Mouse (Mus musculus) splenic B cell, adult 2 months (primary cell): ENCODE measurements around the gene Gm10518.

Experiments
- DNase-seq: peaks from one replicate; pipeline ENCODE4 v3.0.0-alpha.2; 2011; ENCODE audit warnings: low read depth, low spot score
- H3K27me3 ChIP-seq: 2 replicates; pipeline ENCODE4 v1.6.1; 2012; ENCODE audit warnings: mild to moderate bottlenecking, low read length, moderate library complexity, mixed read lengths; ENCODE audit not compliant: control insufficient read depth, poor library complexity, insufficient read depth, severe bottlenecking
- H3K36me3 ChIP-seq: 2 replicates; pipeline ENCODE4 v1.6.1; 2012; ENCODE audit warnings: mild to moderate bottlenecking, low read length, moderate library complexity, mixed read lengths; ENCODE audit not compliant: control insufficient read depth, poor library complexity, insufficient read depth, severe bottlenecking

Gene Gm10518

DNA sequence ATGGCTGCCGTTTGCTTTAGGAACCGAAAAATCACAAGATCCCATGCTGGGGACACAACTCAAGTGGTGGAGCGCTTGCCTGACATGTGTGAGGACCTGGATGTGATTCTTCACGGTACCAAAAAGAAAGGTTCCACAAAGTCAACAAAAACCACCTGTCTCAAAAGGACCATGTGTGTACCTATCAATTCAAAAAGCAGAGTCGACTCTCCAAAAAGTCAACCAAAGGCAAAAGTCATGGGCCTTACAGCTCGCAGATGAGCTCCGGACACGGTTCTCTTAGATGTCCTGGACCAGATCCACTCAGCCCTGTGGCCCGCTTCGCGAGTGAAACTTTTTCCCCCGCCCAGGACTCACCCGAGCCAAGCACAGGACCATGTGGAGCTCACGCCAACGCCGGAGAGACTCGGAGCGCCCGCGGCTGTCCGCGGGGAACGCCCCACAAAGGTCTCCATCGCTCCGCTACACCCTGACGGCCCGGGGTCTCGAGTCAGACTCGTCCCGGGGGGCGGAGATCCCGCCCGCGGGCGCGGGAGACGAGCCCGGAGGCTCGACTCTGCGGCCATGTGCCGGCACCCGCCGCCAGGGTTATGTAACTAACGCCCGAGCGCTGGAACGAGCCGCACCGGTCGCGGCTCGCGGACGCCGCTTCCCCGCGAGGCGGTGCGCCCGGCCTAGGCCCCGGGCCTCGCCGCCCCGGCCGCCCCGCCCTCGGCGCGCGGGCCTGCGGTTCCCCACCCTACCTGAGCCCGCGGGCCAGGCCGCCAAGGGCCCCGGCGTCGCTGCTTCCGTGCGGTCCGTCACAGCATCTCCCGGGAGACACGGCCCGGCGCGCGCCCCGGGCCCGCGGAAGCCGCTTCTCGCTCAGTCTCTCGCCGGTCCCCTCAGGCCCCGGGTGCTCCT, at the start of gene Gm10518:
Gm10518 (plus strand) TSS at position 767 of the 903 bp plus-strand sequence.
- H3K36me3 ChIP-seq, result no peaks in the 10 kb centered on the region
- no peak for DNase-seq
- H3K27me3 ChIP-seq, result no peaks in the 10 kb centered on the region

DNA sequence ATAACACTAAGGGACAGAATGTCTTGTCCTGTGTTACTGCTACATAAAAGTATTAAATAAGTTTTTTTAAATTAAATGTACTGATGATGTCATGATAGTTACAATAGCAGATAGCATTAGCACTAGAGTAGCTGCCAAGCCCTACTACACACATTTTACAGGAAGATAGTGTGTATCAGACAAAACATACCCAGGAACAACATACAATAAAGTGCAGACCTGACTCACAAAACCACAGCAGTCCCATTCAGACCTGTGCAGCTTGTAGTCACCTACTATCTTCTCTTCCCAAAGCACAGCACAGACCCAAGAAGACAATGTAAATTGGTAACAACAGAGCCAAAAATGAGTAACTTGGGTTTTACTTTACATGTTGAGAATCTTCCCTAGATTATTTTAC, 46.7 kb upstream of the Gm10518 start:
- Histone ChIP-seq H3K27me3 (no peaks in the 10 kb centered on the region), H3K36me3 (peaks cover 25% of the 10 kb centered on the region)
- DNase-seq, result no peak

DNA sequence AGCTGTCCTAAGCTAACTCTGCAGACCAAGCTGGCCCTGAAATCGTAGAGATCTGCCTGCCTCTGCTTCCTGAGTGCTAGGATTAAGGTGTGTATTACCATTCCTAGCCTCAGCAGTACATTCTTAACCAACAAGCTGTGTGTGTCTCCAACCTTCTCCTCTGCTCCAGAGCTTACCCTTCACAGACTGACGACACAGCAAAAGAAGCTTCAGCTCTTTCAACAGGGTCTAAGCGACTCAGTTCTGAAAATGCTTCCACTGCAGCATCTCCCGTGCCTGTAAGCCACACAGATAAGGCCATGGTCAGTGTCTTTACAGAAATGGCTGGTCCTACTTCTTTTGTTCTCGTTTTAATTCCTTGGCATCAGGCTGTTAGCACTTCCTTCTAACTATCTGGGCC, 43.1 kb upstream of the Gm10518 start:
- no peak for DNase-seq
- Histone ChIP-seq H3K27me3 (no peaks in the 10 kb centered on the region), H3K36me3 (peaks cover 29% of the 10 kb centered on the region)

DNA sequence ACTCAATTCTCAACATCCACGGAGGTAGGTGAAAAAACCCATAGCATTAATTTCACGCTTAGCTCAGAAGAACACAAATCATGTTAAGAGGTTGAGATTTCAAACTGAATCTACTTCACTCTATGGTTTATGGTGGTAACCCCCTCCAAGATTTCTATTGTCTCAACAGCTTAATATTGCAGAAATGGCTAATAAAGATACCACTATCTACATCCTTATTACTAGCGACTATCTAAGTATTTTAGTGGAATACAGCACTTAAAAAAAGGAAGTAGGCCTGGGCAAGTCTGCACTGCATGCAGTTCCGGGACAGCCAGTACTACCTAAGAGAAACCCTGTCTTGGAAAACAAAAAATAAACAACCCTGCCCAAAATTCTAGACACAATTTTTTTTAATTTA, 42.6 kb upstream of the Gm10518 start:
- H3K36me3 ChIP-seq, result peaks cover 27% of the 10 kb centered on the region

DNA sequence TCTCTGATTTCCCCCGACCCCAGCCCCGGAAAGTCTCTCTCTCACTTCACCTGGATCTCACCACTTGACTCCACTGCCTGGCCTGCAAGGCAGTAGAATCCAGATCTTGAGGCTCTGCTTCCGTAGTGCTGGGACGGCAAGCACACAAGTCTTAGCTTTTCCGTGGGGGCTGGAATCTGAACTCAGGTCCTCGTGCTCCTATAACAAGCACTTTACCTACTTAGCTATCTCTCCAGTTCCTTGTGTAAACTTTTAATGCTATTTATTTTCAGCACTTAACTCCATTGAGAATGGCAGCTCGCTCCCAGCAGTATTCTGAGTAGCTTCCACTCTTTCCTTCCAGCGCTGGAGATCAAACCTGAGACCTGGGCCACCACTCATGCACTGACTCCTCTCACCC, 26.3 kb upstream of the Gm10518 start:
- DNase-seq, result no peak
- no peaks in the 10 kb centered on the region for H3K27me3 ChIP-seq
- H3K36me3 ChIP-seq, result peaks cover 14% of the 10 kb centered on the region

More for the DNA sequence above, 42.6 kb upstream of the Gm10518 start:
- H3K27me3 ChIP-seq, result no peaks in the 10 kb centered on the region
- no peak for DNase-seq

DNA sequence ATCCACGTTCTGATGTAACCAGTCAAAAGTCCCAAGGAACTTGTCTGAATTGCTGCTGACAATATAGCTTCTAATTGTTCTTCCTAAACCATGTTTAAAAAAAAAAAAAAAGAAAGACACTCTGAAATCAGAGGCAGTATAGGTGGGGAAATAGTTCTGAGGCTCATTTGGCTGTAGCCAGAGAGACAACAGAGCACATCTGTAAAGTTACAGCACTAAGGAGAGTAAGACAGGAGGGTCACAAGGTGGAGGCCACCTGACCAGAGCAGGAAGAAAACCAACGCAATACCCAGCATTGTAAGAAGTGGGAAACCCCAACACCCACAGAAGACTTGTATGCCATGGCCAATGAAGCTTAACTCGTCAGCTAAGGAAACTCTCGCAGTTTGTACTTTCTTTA, 19.1 kb upstream of the Gm10518 start:
- peak; percentile 73 for DNase-seq
- peaks cover 3% of the 10 kb centered on the region; the same call in 1 of the 2 replicates for H3K36me3 ChIP-seq
- H3K27me3 ChIP-seq, result no peaks in the 10 kb centered on the region

DNA sequence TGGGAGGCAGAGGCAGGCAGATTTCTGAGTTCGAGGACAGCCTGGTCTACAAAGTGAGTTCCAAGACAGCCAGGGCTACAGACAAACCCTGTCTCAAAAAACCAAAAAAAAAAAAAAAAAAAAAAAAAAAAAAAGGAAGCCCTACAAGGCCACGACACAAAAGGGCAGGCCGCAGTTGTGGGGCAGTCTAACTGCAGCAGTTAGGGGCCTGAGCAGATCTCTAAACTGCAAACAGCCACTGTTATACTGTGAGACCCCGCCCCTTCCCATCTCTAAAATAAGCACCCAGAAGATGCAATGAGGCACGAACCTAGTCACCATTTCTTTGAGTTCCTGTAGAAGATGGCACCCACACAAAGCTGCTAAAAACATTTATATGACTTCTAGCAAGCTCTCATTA, 17.7 kb upstream of the Gm10518 start:
- peak; percentile 27 for DNase-seq
- Histone ChIP-seq H3K27me3 (no peaks in the 10 kb centered on the region), H3K36me3 (peaks cover 10% of the 10 kb centered on the region; the same call in 1 of the 2 replicates)

DNA sequence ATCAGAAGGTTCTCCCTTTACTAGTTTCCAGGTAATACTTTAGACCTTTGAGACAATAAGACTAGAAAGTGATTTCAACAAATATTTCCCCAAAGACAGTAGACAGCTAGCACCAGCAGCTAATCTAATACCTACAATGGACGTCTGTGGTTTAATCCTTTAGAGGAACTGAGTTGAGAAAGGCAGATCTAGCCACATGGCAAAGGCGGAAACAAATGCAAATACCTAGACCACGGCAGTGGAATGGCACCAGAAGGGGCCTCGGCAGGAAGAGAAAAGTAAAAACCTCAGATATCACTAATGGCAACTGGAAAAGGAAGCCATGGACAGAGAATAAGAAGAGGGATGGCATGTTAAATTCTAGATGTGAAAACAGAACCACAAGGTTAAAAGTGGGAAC, 15.9 kb upstream of the Gm10518 start:
- peaks cover 14% of the 10 kb centered on the region; the same call in 1 of the 2 replicates for H3K36me3 ChIP-seq
- DNase-seq, result peak; percentile 68

DNA sequence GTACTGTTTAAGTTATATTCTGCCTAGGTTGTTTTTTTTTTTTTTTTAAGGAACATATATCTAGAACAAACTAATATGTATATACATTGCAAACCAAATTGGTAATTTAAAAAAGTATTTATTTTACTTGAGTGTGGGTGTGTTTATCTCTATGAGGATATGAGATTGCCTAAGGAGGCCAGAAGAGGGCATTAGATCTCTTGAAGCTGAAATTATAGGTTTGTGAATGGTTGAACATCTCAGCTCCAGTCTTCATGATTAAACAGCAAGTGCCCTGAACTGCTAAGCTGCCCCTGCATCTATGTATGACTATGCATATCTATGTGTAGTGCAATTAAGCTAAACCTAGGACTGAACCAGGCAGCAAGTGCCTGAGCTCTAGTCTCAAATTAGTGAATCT, 4.4 kb upstream of the Gm10518 start:
- DNase-seq, result peak; percentile 31
- peaks cover 4% of the 10 kb centered on the region for H3K36me3 ChIP-seq
- H3K27me3 ChIP-seq, result no peaks in the 10 kb centered on the region

More for the DNA sequence above, 15.9 kb upstream of the Gm10518 start:
- H3K27me3 ChIP-seq, result no peaks in the 10 kb centered on the region

DNA sequence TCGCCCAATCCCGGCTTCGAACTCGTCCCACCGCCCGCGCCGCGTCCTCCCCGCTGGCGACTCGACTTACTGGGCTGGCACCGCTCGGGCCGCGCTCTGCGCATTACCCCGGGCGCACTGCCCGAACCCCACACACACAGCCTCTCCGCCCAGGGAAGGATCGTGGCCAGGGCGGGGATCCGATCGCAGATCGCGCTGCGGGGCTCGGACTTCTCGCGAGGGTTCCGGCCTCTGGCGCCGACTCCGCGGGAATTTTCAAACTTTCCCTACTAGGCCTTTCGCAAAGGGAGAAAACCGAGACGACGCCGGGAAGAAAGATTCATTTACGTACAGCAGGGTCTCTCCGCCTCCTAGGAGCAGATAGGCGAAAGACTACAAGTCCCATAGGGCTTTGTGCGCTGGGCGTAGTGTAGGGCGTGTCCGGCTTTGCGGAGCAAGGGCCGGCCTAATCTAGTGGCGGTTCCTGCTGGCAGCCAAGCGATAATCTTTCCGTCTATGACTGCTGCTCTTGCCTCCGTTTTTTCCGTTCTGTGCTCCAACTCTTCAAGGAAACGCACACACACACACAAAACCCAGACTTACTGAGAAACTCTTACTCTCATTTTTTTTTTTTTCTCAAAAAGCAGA, 450 bp downstream of the Gm10518 start, which contains the start of gene Ahctf1:
Ahctf1 (minus strand) TSS at position 168 of the 627 bp plus-strand sequence.
- Histone ChIP-seq H3K27me3 (no peaks in the 10 kb centered on the region), H3K36me3 (no peaks in the 10 kb centered on the region)
- peak; percentile 94 for DNase-seq

DNA sequence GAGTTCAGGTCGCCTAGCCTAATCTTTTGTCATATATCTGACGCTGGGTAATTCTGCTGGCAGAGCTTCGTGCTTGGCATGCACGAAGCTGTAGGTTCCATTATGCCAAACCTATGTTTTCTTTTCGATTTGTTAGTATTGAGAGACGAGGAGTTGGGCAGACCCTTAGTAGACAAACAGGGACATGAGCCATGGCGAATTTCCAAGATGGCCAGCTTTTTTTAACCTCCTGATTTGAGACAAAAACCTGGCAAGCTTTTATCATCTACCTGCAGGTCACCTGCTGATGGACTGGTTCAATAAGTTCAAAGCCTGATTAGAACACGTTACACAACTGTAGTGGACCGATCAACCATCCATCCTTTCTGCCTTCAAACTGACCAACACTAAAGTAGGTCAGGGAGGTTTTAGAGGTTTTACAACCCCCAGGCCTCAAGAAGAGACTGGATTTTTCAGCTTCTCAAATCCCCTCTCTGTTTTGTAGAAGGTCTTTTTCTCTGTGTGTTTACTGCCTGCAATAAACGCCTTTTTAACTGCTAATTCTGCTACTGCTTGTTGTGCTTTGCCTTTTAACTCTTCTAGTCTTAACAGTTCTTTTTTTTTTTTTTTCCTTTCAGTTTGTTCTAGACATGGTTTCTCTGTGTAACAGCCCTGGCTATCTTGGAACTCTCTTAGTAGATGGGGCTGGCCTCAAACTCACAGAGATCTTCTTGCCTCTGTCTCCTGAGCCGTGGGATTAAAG, 1.1 kb downstream of the Gm10518 start:
- no peak for DNase-seq
- Histone ChIP-seq H3K36me3 (no peaks in the 10 kb centered on the region), H3K27me3 (no peaks in the 10 kb centered on the region)

DNA sequence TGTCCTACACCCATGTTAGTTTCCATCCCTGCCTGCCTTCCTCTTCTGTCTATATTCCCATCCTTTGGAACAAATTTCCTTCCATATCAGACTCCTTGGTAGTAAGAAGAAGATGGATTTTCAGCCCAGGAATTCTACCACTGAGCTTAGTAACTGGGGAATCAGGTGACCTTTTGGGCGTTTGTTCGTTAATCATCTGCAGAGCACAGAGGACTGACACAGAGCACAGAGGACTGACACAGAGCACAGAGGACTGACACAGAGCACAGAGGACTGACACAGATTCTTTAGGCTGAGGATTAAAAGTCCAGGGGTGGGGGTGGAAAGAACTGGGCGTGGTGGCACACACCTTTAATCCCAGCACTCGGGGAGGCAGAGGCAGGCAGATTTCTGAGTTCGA, 2.6 kb downstream of the Gm10518 start:
- no peaks in the 10 kb centered on the region for H3K27me3 ChIP-seq
- DNase-seq, result no peak
- no peaks in the 10 kb centered on the region for H3K36me3 ChIP-seq

DNA sequence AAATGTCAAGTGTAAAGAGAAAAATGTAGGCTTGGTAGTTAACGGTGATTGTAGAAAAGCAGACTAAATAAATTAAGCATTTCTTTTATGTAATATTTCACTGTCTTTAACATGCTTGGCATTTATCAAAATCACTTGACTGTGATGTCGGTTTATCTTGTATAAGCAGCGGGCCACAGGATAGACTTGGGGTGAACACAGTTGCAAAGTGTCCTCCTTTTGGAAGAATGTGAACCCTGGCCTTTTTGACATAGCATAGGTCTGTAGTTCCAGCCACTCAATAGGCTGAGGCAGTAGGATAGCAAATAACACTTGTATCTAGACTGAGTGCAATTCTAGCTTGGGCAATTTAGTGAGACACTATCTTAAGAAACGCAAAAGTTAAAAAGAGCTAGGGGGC, 4.3 kb downstream of the Gm10518 start:
- DNase-seq, result no peak
- Histone ChIP-seq H3K36me3 (no peaks in the 10 kb centered on the region), H3K27me3 (no peaks in the 10 kb centered on the region)

DNA sequence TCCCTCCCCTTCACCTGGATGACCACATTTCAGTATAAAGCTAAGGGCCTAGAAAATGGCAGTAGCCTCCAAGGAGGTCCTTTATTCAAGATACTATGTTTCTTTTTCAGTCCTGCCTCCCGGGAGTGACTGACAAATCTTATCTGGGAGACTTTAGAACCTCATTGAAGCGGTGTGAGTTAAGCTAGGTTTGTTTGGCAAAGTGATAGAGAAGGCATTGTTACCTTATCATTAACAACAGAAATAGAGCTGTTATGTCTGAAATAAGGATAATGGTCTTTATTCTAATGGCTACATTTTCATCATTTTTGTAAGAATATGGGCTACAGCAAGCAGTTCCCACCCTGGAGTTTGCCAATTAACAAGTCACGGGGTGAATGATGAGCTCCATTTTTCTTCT, 5.1 kb downstream of the Gm10518 start:
- no peaks in the 10 kb centered on the region for H3K27me3 ChIP-seq
- no peaks in the 10 kb centered on the region for H3K36me3 ChIP-seq
- no peak for DNase-seq

DNA sequence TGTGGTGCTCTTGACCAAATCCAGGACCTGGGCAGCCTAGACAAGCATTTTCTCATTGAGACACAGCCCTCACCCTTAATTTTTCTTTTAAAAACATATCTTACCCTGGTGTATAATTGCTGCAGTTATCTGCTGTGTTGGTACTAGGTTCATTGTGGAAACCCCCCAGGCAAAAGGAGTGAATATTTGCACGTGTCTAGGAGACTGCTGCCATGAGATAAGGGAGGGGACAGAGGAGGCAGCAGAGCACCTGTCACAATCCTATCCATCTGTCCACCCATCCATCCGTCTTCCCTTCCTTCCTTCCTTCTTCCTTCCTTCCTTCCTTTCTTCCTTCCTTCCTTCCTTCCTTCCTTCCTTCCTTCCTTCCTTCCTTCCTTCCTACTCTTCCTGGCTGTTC, 10.2 kb downstream of the Gm10518 start:
- Histone ChIP-seq H3K27me3 (no peaks in the 10 kb centered on the region), H3K36me3 (no peaks in the 10 kb centered on the region)
- DNase-seq, result no peak
